Mouse (Mus musculus): ENCODE data around the gene Cep104.

The Cep104 gene

GRCm38 (mm10) chr4:154042577-154042976 is 67.6 kb downstream of the Cep104 start, which contains the start of gene Ccdc27:
Gene Ccdc27 (minus strand): TSS chr4:154042677.
- no peak for DNase-seq (ENCODE audit: low read depth, low spot score)

GRCm38 (mm10) chr4:154045837-154046236 is 70.8 kb downstream of the Cep104 start:
- no peak for DNase-seq (ENCODE audit: low read depth, low spot score)

GRCm38 (mm10) chr4:154051401-154051800 is 76.4 kb downstream of the Cep104 start:
- DNase-seq (ENCODE audit: low read depth, low spot score) = no peak

- DNase-seq (ENCODE audit: low read depth, low spot score) = no peak
These were observed 78.1 kb downstream of the Cep104 start for GRCm38 (mm10) chr4:154053065-154053464.

GRCm38 (mm10) chr4:154055482-154055881 is 80.5 kb downstream of the Cep104 start:
- no peak for DNase-seq (ENCODE audit: low read depth, low spot score)

- no peak for DNase-seq (ENCODE audit: low read depth, low spot score)
These were observed 81.1 kb downstream of the Cep104 start for GRCm38 (mm10) chr4:154056046-154056445.

- no peak for DNase-seq (ENCODE audit: low read depth, low spot score)
These were observed 81.7 kb downstream of the Cep104 start for GRCm38 (mm10) chr4:154056661-154057060.

GRCm38 (mm10) chr4:154057696-154058095 is 82.7 kb downstream of the Cep104 start:
- DNase-seq (ENCODE audit: low read depth, low spot score) = no peak

Measured in brain, embryonic 18.5 days (tissue).